Mouse (Mus musculus) layer of hippocampus, adult 8-10 months (tissue): ENCODE measurements around the gene Atp6v0e. TPM values are rescaled to one million over a fixed set of nuclear protein-coding genes. Genes with fewer than 3 reads are reported as not detected.

Experiments
- DNase-seq, 2 experiments: peaks; one replicate each; pipeline ENCODE4 v3.0.0; 2022; ENCODE audit warnings: low spot score in 2 of 2
- total RNA-seq, 4 experiments: library from RNA; stranded (reverse); gene quantifications; 2 replicates each; pipeline ENCODE4 v1.2.4; 2022

Gene Atp6v0e
- 10 to 100 TPM; 44.0 to 60.6 (median 49.1) TPM for total RNA-seq

DNA sequence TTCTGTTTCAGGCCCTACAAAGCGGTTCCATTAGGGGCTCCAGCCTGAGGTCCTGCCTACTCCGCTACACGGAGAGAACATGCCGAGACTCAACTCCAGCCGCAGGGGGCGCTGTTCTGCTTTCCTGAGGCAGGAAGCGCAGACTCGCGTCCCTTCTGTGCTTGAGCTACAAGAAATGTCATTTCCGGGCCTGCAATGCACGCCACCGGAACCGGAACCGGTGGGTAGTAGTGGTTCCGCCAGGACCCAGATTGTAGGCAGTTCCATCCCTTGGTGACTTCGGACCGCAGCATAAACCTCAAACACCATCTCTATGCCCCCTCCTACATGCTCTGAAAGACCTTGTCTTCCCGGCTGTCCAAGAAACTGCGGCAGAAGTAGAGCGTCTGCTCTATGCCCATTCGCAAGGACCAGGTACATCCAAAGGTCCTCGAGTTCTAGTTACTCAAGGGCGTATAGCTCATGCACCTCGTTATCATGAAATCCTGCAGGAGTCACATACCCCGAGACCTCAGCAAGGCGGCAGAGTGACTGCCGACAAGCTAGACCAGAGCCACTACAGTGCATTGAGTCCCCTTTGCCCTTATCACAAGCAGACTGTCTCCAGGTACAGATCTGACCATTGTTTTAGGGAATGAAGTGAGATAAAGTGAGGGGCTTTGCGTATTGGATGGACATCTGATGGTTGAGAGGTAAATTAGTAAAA lies at the start of gene Atp6v0e:
Atp6v0e (plus strand) TSS at position 254 of the 706 bp plus-strand sequence.
- peak; percentile 93 to 94 for DNase-seq

- no peak for DNase-seq
Observed at GRCm38 (mm10) chr17:26614286-26614685, 48.7 kb upstream of the Atp6v0e start.

- DNase-seq = no peak
Observed at GRCm38 (mm10) chr17:26614708-26615486, 48.1 kb upstream of the Atp6v0e start.

- DNase-seq = no peak
Observed at GRCm38 (mm10) chr17:26616696-26617095, 46.3 kb upstream of the Atp6v0e start.

- DNase-seq = no peak
Observed at GRCm38 (mm10) chr17:26618498-26618897, 44.5 kb upstream of the Atp6v0e start.

- no peak for DNase-seq
Observed at GRCm38 (mm10) chr17:26619577-26619976, 43.5 kb upstream of the Atp6v0e start.

DNA sequence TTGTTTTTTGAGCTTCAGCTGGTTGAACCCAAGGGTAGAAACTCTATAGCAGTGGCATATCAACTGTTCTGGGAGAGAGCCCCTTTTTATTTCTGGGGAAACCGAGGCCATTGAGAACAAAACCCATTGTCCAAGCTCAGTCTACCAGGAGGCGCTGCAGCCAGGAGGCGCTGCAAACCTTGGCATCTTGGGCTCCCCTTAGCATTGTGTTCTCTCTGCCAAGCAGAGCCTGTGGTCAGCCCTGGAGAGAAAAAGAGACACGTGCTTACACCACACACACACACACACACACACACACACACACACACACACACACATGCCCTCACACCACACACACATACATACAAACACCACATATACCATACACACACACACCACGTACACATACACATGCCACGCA lies 42.7 kb upstream of the Atp6v0e start:
- DNase-seq = no peak

DNA sequence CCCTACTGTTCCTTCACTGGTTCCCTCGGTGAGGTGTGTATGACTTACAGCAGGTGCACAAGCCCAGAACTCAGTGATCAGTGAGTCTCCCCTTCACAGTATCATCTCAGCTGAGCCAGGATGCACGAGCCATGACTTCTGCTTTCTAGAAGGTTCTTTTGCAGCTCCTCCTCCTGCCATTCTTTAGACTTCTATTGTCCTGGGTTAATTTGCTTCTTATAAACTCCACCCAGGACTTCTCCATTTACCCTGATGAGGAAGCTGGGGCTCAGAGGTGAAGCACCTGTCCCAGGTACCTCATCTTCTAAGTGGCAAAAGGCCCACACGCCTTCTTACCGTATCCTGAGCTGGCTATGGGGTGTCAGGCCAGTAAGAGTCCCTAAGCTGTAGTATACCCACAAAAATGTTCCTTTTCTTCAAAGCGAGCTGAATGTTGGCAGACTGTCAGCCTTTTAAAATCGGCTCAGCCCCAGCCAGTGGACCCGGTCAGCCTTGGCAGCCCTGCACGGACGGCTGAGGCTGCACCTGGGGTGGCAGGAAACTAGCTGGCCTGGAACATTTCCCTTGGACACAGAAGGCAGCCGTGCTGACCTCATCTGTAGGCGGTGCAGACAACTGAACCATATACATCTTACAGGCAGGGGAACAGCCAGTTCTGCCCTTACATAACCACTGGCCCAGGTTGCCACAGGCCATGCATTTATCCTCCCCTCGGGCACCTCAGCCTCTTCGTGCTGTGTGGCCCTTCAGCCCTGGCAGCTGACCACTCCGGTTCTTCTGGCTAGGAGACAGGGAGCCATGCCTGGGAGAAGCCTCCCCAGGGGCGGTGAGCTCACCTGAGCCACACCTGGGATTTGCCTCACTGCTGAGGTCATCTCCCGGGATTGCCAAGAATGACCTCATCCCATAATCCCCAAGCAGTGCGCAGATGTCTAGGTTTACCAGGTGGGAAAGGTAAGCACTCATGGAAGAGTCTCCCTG lies 42.0 kb upstream of the Atp6v0e start:
- DNase-seq = peak in 1 of 2 experiments; percentile 43

GRCm38 (mm10) chr17:26621912-26622311 lies 41.1 kb upstream of the Atp6v0e start:
- no peak for DNase-seq

GRCm38 (mm10) chr17:26623991-26624390 lies 39.0 kb upstream of the Atp6v0e start:
- DNase-seq = no peak

DNA sequence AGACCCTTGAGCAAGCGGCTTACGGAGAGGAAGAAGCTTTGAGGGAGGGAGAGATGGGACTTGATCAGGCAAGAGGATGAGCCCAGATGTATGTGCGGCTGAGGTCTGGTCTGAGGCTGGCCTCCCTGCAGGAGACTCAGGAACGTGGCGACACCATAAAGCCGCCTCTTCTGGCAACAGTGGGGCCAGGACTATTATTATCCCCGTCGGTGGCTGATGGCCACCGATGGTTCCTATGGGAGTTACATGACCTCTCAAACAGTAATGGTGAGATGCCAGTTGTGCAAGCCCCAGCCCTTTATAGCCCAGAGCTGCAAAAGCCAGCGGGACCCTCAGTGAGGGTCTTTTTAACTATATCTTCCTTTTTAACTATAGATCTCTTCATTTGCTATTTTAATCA lies 38.0 kb upstream of the Atp6v0e start:
- DNase-seq = no peak

GRCm38 (mm10) chr17:26625521-26626010 lies 37.5 kb upstream of the Atp6v0e start:
- no peak for DNase-seq

- no peak for DNase-seq
Observed at GRCm38 (mm10) chr17:26628479-26628878, 34.6 kb upstream of the Atp6v0e start.

DNA sequence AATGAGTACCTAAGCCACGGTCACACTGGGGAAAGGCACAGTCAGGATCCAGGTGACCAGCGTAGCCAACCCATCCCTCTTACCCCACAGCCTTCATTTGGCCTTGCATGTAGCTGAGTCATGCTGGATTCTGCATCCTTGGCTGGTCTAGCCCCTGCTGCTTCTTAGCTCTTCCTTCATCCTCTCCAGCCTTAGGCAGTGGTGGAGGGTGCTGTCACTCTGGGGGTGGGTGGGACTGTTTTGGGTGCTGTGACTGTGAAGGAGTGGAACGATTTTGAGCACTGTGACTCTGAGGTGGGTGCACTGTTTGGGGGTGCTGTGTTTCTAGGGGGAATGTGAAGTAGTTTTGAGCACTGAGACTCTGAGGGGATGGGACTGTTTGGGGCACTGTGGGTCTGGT lies 34.1 kb upstream of the Atp6v0e start:
- DNase-seq = no peak

DNA sequence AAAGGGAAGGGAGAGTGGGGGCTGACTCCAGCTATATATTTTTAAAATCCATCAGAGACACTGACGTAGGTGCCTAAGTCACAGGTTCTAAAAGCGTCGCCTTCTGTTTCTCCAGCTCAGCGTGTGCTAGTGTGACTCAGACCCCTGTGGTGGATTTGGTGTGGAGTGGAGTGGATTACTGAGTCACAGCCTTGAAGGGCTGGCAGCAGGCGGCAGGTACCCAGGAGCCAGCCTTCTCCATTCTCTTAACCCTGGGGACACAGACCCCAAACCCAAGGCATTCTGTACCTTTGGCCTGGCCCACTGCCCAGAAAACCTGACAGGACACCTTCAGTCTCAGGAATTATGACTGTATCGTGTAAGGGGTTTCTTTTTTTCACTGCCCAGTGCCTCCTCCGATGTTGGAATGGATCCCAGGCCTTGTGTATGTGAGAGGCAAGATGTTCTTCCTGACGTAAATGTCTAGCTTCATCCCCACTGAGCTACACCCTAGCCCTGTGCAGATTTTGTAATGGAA lies 31.2 kb upstream of the Atp6v0e start:
- DNase-seq = peak; percentile 51 to 58

DNA sequence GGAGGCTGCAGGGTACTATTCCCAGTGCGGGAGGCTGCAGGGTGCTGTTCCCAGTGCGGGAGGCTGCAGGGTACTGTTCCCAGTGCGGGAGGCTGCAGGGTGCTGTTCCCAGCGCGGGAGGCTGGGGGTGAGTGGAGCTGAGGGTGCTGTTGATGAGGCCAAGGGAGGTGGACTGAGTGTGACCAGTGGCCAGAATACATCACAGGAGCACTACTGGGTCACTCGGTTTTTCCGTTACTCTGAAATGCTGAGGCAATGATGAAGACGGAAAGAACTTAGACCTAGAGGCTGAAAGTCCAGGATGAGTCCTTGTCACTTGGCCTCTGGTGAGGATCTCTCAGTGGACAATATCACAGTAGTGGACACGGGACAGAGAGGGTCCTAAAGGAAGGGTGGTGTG lies 29.8 kb upstream of the Atp6v0e start:
- DNase-seq = no peak

- no peak for DNase-seq
Observed at GRCm38 (mm10) chr17:26633926-26634325, 29.1 kb upstream of the Atp6v0e start.

DNA sequence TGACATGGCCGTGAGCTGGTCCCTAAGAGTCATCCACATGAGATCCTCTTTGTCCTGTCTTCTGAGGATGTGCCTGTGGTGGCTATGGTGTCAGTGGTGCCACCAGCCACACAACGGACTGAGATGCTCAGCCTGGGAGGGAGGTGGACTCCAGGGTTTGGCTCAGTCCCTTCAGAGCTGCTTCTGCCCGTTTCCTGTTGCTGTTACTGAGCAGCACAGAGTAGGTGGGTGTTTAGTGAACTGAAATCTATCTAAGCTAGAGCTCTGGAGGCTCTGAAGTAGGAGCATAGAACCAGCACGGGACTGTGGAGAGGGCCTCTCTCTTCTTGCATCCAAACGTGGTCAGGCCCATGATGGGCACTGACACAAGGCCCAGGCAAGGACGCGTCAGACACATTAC lies 28.5 kb upstream of the Atp6v0e start:
- no peak for DNase-seq

DNA sequence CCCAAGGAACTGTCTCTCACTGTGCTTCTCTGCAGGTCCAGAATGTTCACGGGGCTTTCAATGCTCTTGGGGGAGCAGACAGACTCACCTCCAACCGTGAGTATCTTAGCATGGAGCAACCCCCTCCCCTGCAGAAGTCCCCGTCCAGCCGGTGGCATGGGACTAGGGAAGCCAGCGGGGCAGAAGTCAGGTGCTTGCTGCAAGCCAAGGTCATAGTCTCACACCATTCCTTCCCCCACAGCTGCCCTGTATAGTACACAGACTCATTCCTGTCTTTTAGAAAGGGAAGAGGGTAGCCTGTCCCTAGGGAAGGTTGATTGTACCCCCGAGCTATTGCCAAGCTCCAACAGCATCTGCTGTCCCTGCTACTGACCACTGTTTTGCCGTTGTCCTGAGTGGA lies 27.1 kb upstream of the Atp6v0e start:
- DNase-seq = no peak

- DNase-seq = no peak
Observed at GRCm38 (mm10) chr17:26637851-26638250, 25.2 kb upstream of the Atp6v0e start.

GRCm38 (mm10) chr17:26638655-26639054 lies 24.4 kb upstream of the Atp6v0e start:
- DNase-seq = peak in 1 of 2 experiments; percentile 66
